Comparison of ENCODE assay signal across 7 mouse cellular contexts in the genomic region with DNA sequence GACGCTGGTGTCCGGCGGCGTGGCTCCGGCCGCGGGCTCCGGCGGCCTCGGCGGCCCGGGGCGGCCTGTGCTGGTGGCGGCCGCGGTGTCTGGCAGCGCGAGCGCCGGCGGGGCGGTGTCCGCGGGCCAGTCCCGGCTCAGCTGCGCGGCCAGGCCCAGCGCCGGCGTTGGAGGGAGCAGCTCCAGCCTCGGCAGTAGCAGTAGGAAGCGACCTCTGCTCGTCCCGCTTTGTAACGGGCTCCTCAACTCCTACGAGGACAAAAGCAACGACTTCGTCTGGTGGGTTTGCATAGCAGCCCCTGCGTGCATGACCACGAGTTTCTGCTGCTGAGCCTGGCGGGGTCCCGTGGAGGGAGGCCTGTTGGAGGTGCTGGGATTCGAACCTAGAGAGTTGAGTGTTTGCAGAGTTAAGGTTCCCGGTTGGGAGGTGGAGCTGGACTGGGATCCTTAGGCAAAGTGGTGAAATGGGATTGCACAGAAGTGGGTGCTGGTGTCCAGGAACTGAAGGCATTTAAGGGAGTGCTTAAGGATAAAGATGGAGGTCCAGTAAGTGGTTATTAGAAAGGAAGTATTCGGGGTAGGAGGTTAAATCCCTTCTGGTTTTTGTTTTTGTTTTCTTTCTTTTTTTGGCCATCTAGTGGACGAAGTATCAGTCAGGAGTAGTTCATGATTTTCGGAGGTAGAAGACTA. TPM values are rescaled to one million over a fixed set of nuclear protein-coding genes. Genes with fewer than 3 reads are reported as not detected.
DNase-seq lines count a peak whose midpoint lies in the region; ATAC-seq and TF ChIP-seq lines count a peak whose summit lies in the region.
"Not testable (repeated sequence)": the region's sequence is repeated elsewhere in the genome, so short reads cannot be mapped to it uniquely, and the experiment has no call there.

No protein-coding gene starts in this region.

- peak overlapping the region; percentile 89 for H3K9ac ChIP-seq in heart, adult 2 months (ENCODE audit: low read depth, low read length)
- H3K9ac ChIP-seq in intestine, embryonic 16.5 days (ENCODE audit: low read depth, low read length): peak overlapping the region; percentile 81
- H3K9ac ChIP-seq in limb, embryonic 14.5 days (ENCODE audit: low read depth, low read length, severe bottlenecking): peak overlapping the region; percentile 70
- peak overlapping the region; percentile 82 for H3K9ac ChIP-seq in midbrain, embryonic 13.5 days (replicated peaks)

- peak; percentile 54 to 83 for DNase-seq in adrenal gland, adult (ENCODE audit: inconsistent age in 2 of 2, low spot score in 1 of 2)
- peak; percentile 59 for DNase-seq in embryo, embryonic 11 days
- DNase-seq in heart, adult 2 months: peak; percentile 40 to 59
- DNase-seq in limb, embryonic 14.5 days (ENCODE audit: low spot score): not testable (repeated sequence)
- peak; percentile 58 to 70 for DNase-seq in spleen, postnatal 10 days (ENCODE audit: low spot score in 2 of 2)

- H3K36me3 ChIP-seq in heart, adult 2 months (ENCODE audit: control insufficient read depth, insufficient read depth, low read length): peaks cover 22% of the 10 kb centered on the region
- H3K36me3 ChIP-seq in intestine, embryonic 16.5 days (ENCODE audit: control insufficient read depth, insufficient read depth, low read length); limb, embryonic 14.5 days (ENCODE audit: control insufficient read depth, insufficient read depth, low read length); midbrain, embryonic 13.5 days: not testable (repeated sequence)

- H3K27me3 ChIP-seq in heart, adult 2 months (ENCODE audit: control insufficient read depth, insufficient read depth, low read length); intestine, embryonic 16.5 days (replicated peaks; ENCODE audit: control insufficient read depth, insufficient read depth, low read length); limb, embryonic 14.5 days (ENCODE audit: control insufficient read depth, insufficient read depth, low read length); midbrain, embryonic 13.5 days: not testable (repeated sequence)

- peak; percentile 78 for ATAC-seq in intestine, embryonic 16.5 days
- peak; percentile 53 for ATAC-seq in limb, embryonic 14.5 days (ENCODE audit: low FRiP score, low read depth)
- ATAC-seq in midbrain, embryonic 13.5 days: peak; percentile 74

- TF ChIP-seq POLR2A in heart, adult 2 months (IDR thresholded peaks at IDR 0.05; ENCODE audit: insufficient read depth, low read depth, low read length); limb, embryonic 14.5 days (IDR thresholded peaks at IDR 0.05; ENCODE audit: borderline replicate concordance, extremely low read depth, insufficient read depth, insufficient read length): not testable (repeated sequence)

- intact Hi-C loops in heart, adult 2 months (cut with DNase I): not testable (repeated sequence)

- H3K79me2 ChIP-seq in heart, adult 2 months (replicated peaks; ENCODE audit: control insufficient read depth, insufficient read depth, low read length): not testable (repeated sequence)

- WGBS in heart, adult 2 months: 0% methylated on average over 24 of the region's 47 CpGs
- WGBS in intestine, embryonic 16.5 days: 0% methylated on average over 18 of the region's 47 CpGs
- WGBS in limb, embryonic 14.5 days: 1% methylated on average over 12 of the region's 47 CpGs
- under 1% methylated on average over 17 of the region's 47 CpGs for WGBS in midbrain, embryonic 13.5 days

- peak overlapping the region; percentile 67 for H3K4me2 ChIP-seq in intestine, embryonic 16.5 days (ENCODE audit: low read depth, low read length)
- peak overlapping the region; percentile 55 for H3K4me2 ChIP-seq in limb, embryonic 14.5 days (replicated peaks; ENCODE audit: low read depth, low read length, severe bottlenecking)
- H3K4me2 ChIP-seq in midbrain, embryonic 13.5 days (replicated peaks): peak overlapping the region; percentile 73

- not testable (repeated sequence) for H3K9me3 ChIP-seq in intestine, embryonic 16.5 days (ENCODE audit: control insufficient read depth, low read length); limb, embryonic 14.5 days (ENCODE audit: control insufficient read depth, low read length); midbrain, embryonic 13.5 days

- H3K4me1 ChIP-seq in heart, adult 2 months (ENCODE audit: control insufficient read depth, insufficient read depth, low read length); intestine, embryonic 16.5 days (ENCODE audit: control insufficient read depth, insufficient read depth, low read length): not testable (repeated sequence)
- peaks cover 13% of the 10 kb centered on the region for H3K4me1 ChIP-seq in limb, embryonic 14.5 days (ENCODE audit: control insufficient read depth, insufficient read depth, low read length)
- H3K4me1 ChIP-seq in midbrain, embryonic 13.5 days (replicated peaks): peaks cover 38% of the 10 kb centered on the region

- peak overlapping the region; percentile 88 for H3K4me3 ChIP-seq in heart, adult 2 months
- H3K4me3 ChIP-seq in intestine, embryonic 16.5 days (ENCODE audit: low read length): peak overlapping the region; percentile 70
- peak overlapping the region; percentile 67 for H3K4me3 ChIP-seq in limb, embryonic 14.5 days (replicated peaks; ENCODE audit: low read length)
- H3K4me3 ChIP-seq in midbrain, embryonic 13.5 days (replicated peaks): peak overlapping the region; percentile 87

- peak overlapping the region; percentile 34 for H3K27ac ChIP-seq in heart, adult 2 months
- peak overlapping the region; percentile 28 for H3K27ac ChIP-seq in intestine, embryonic 16.5 days (ENCODE audit: low read length)
- H3K27ac ChIP-seq in limb, embryonic 14.5 days (replicated peaks; ENCODE audit: low read depth, low read length): 0 out of 2 replicates have a peak overlapping the region, but pooled peaks have one; percentile 3
- peak overlapping the region; percentile 93 for H3K27ac ChIP-seq in midbrain, embryonic 13.5 days

- not testable (repeated sequence) for TF ChIP-seq EP300 in heart, adult 2 months (IDR thresholded peaks at IDR 0.05; ENCODE audit: insufficient read depth, low read depth, low read length)

- peak; percentile 39 for TF ChIP-seq CTCF in heart, adult 2 months (IDR thresholded peaks at IDR 0.05)

RNA-seq across cellular contexts. Expression of gene Cop1, which starts 0.6 kb away (rescaled TPM):
- total RNA-seq in heart, adult 2 months (2021): 100 to 1,000 TPM; 148 to 149 TPM
- polyA plus RNA-seq in heart, adult 2 months (2012; rRNA removed): 38.9 and 85.4 TPM in 2 replicates
- 10.1 and 10.4 TPM in 2 replicates for polyA plus RNA-seq in intestine, embryonic 16.5 days (2015; fragmentation: Nextera tagmentation; extraction: Ambion mirVana)
- 99.1 and 112 TPM in 2 replicates for polyA plus RNA-seq in limb, embryonic 14.5 days (2012; rRNA removed)
- polyA plus RNA-seq in limb, embryonic 14.5 days (2014; fragmentation: Nextera tagmentation; extraction: Ambion mirVana): 115 and 138 TPM in 2 replicates
- 21.3 and 21.6 TPM in 2 replicates for polyA plus RNA-seq in midbrain, embryonic 13.5 days (2015; fragmentation: Nextera tagmentation; extraction: Ambion mirVana)

Comparison
In these comparisons a context has a peak if more than half of its experiments do, and no peak if none do; other contexts are left out.
1. H3K27ac ChIP-seq: peak in every context shown above with its lines; median percentile 93 in midbrain, embryonic 13.5 days; 34 in heart, adult 2 months; 28 in intestine, embryonic 16.5 days; 3 in limb, embryonic 14.5 days.